Mouse (Mus musculus) adrenal gland, postnatal 25 days (tissue): ENCODE measurements around the gene Dusp28. TPM values are rescaled to one million over a fixed set of nuclear protein-coding genes. Genes with fewer than 3 reads are reported as not detected.
A peak's percentile ranks its signal among the peaks of the same experiment; 100 is the strongest.

Source experiments
- DNase-seq: peaks from one replicate; pipeline ENCODE4 v3.0.0; 2021; ENCODE audit warnings: mixed read lengths
- total RNA-seq: library from RNA; stranded (reverse); gene quantifications from 2 replicates; pipeline ENCODE4 v1.2.3, GENCODE M21; 2021

Gene Dusp28
- total RNA-seq, 1 experiment from 2014 or later: 15.2 TPM

DNA sequence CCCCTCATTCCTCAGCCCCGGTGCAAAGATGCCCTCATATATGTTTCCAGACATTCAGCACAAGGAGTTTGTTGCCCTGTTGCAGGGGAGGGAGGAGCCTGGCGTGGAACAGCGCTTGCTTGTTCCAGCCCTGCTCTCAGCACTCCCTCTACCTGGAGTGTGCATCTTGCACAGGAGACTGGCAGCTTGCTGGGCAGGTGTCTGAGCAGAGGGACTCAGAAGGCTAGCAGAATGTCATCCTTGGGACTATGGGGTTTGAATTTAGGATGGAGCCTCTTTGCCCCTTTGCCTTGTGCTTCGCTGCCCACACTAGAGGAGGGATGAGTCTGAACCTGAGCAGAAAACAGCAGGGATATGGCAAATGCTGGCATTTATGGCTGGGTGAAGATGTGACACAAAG, 33.0 kb downstream of the Dusp28 start:
- DNase-seq: no peak

GRCm38 (mm10) chr1:92943219-92943989, 36.6 kb downstream of the Dusp28 start:
- DNase-seq: no peak

DNA sequence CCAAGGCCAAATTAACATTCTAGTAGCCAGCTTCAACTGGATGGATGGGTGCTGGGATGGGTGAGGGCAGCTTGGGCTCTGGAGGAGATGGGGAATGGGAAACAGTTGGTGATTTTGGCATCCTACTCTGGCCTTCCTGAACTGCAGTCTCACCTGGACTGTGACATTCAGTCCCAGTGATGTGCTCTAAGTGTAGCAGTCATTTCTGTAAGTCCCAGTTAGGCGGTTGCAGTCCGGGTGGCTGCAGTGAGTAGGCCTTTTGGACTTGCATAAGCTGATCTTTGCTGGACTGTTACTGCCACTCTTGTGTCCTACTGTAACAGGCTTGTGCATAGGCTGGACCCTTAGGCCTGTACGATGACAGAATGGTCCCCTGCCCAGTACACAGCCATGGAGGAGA, 41.2 kb downstream of the Dusp28 start:
- DNase-seq: no peak

- DNase-seq: peak; percentile 33
These were observed 42.6 kb downstream of the Dusp28 start for GRCm38 (mm10) chr1:92949426-92949825.

DNA sequence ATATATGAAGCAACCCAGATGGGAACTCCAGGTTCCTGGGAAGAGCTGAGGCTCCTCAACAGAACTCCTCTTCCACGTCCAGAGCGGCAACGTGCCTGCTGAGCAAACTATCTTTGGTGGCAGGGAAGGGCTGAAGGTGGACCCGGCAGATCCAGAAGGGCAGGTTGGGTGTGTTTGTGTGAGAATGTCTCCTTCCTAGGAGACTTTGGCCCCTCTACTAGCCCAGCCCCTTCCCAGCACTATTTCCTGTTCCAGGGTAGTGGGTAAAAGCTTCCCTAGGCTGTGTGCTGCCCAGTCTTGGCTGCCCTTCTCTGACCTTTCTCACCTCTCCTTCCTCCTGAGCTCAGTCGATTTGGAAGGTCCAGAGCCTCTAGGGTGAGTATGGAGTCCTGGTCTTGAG, 43.8 kb downstream of the Dusp28 start, which contains the start of gene Gpr35:
Gene Gpr35 (plus strand): TSS at position 259 of the 400 bp plus-strand sequence.
- DNase-seq: no peak

DNA sequence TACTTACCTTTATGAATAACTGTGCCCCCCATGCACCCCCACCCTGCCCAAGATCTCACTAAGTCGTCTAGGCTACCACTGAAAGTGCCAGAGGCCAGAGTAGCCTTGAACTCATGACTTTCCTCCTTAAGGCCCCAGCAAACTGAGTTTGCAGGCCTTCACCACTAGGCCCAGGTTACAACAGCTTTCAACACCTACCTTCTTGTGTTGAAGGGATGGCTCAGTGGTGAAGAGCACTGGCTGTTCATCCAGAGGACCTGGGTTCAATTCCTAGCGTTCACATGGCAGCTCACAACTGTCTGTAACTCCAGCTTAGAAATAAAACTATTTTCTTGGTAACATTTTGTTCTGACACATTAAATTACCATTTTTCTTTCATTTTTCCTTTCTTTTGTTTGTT, 46.9 kb downstream of the Dusp28 start:
- no peak for DNase-seq

DNA sequence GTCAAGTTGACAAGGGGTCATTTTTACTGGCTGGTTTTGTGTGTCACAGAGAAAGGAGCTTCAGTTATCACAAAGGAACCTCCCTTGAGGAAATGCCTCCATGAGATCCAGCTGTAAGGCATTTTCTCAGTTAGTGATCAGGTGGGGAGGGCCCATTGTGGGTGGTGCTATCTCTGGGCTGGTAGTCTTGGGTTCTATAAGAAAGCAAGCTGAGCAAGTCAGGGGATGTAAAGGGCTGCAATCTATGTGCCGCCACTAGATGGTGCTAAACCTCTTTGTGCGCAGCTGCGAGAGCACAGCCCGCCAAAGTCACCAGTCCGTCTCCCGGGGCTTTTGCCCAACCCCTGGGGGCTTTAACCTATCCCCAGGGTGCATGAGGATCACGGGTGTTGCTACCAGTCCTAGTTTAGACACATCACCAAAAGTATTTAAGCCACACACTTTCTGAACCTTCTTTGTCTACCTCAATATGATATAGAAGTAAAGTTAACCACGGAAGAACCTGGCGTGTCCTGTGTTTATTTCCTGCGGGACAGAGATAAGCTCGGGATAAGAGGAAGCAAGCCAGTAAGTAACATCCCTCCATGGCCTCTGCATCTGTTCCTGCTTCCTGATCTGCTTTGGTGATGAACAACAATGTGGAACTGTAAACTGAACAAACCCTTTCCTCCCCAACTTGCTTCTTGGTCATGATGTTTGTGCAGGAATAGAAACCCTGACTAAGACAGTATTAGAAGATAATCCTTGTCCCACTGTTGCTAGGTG, 50.0 kb downstream of the Dusp28 start:
- peak; percentile 67 for DNase-seq

Other genes starting within 250 kb of the Dusp28 start
- gene Gpc1, start 75.3 kb upstream of the Dusp28 start, total RNA-seq: 66.0 and 69.4 TPM in 2 replicates
- gene Ankmy1, start 4.1 kb upstream of the Dusp28 start, total RNA-seq: 0.52 and 1.5 TPM in 2 replicates
- gene Rnpepl1, start 3.8 kb downstream of the Dusp28 start, total RNA-seq: 93.6 and 108 TPM in 2 replicates
- gene Capn10, start 27.4 kb downstream of the Dusp28 start, total RNA-seq: 25.3 and 28.8 TPM in 2 replicates
- gene Gpr35, start 43.9 kb downstream of the Dusp28 start, total RNA-seq: 0.33 and 0.49 TPM in 2 replicates
- not detected in 2 replicates for gene Aqp12, start 99.4 kb downstream of the Dusp28 start, total RNA-seq
- 15.6 and 26.0 TPM in 2 replicates for gene Kif1a, start 195.0 kb downstream of the Dusp28 start, total RNA-seq
- gene Agxt, start 228.3 kb downstream of the Dusp28 start, total RNA-seq: 3.6 TPM in 1 of 2 replicates, not detected in the other